Mouse (Mus musculus) central nervous system, embryonic 18 days (tissue): ENCODE results near the gene Naa15. TPM values are rescaled to one million over a fixed set of nuclear protein-coding genes. Genes with fewer than 3 reads are reported as not detected.

Experiments used
- polyA plus RNA-seq: library from polyadenylated mRNA; depleted of rRNA; stranded (reverse); fragments of >200 nt; gene quantifications from 2 replicates; pipeline ENCODE4 v1.2.3, GENCODE M21; 2012; rRNA removed

Naa15 gene
- 26.7 and 28.2 TPM in 2 replicates for polyA plus RNA-seq

GRCm38 (mm10) chr3:51415098-51416072, at the start of gene Naa15:
Gene Naa15, plus strand, starts transcription at chr3:51415148.

GRCm38 (mm10) chr3:51396219-51397068, 18.5 kb upstream of the Naa15 start, which contains the start of gene Mgarp:
Gene Mgarp, minus strand, starts transcription at chr3:51396738.

GRCm38 (mm10) chr3:51408561-51409183, 6.3 kb upstream of the Naa15 start, which contains the start of gene Ndufc1:
Gene Ndufc1, minus strand, starts transcription at chr3:51408988.

GRCm38 (mm10) chr3:51483741-51484359, 68.9 kb downstream of the Naa15 start, which contains the start of gene Rab33b:
Gene Rab33b, plus strand, starts transcription at chr3:51483920.

Other genes with a start within 250 kb of the Naa15 start
- gene Noct, start 190.7 kb upstream of the Naa15 start, polyA plus RNA-seq = 30.6 and 31.5 TPM in 2 replicates
- 46.0 and 46.6 TPM in 2 replicates for gene Elf2, start 74.5 kb upstream of the Naa15 start, polyA plus RNA-seq
- 0.49 and 0.90 TPM in 2 replicates for gene Mgarp, start 18.4 kb upstream of the Naa15 start, polyA plus RNA-seq
- 383 and 397 TPM in 2 replicates for gene Ndufc1, start 6.2 kb upstream of the Naa15 start, polyA plus RNA-seq
- 21.6 and 22.5 TPM in 2 replicates for gene Rab33b, start 68.8 kb downstream of the Naa15 start, polyA plus RNA-seq
- 13.4 and 14.6 TPM in 2 replicates for gene Setd7, start 145.7 kb downstream of the Naa15 start, polyA plus RNA-seq
- gene Mgst2, start 245.2 kb downstream of the Naa15 start, polyA plus RNA-seq = 0.03 and 0.04 TPM in 2 replicates